Mouse (Mus musculus): ENCODE results near the gene Sytl1.

Gene Sytl1

GRCm38 (mm10) chr4:133281951-133282481 lies 19.1 kb upstream of the Sytl1 start:
- no peak for ATAC-seq (ENCODE audit: insufficient number of reproducible peaks, low FRiP score, low TSS enrichment)

GRCm38 (mm10) chr4:133281513-133281912 lies 18.6 kb upstream of the Sytl1 start:
- no peak for ATAC-seq (ENCODE audit: insufficient number of reproducible peaks, low FRiP score, low TSS enrichment)

GRCm38 (mm10) chr4:133278482-133278881 lies 15.6 kb upstream of the Sytl1 start:
- no peak for ATAC-seq (ENCODE audit: insufficient number of reproducible peaks, low FRiP score, low TSS enrichment)

- ATAC-seq (ENCODE audit: insufficient number of reproducible peaks, low FRiP score, low TSS enrichment): no peak
Observed at GRCm38 (mm10) chr4:133278067-133278466, 15.2 kb upstream of the Sytl1 start.

GRCm38 (mm10) chr4:133277104-133278026 lies 14.5 kb upstream of the Sytl1 start, which contains the start of gene Tmem222:
TSS of gene Tmem222 (minus strand) at chr4:133277792.
- peak; percentile 92 for ATAC-seq (ENCODE audit: insufficient number of reproducible peaks, low FRiP score, low TSS enrichment)

- no peak for ATAC-seq (ENCODE audit: insufficient number of reproducible peaks, low FRiP score, low TSS enrichment)
Observed at GRCm38 (mm10) chr4:133270929-133271328, 8.0 kb upstream of the Sytl1 start.

- ATAC-seq (ENCODE audit: insufficient number of reproducible peaks, low FRiP score, low TSS enrichment): no peak
Observed at GRCm38 (mm10) chr4:133269596-133269995, 6.7 kb upstream of the Sytl1 start.

GRCm38 (mm10) chr4:133268931-133269330 lies 6.0 kb upstream of the Sytl1 start:
- no peak for ATAC-seq (ENCODE audit: insufficient number of reproducible peaks, low FRiP score, low TSS enrichment)

- ATAC-seq (ENCODE audit: insufficient number of reproducible peaks, low FRiP score, low TSS enrichment): no peak
Observed at GRCm38 (mm10) chr4:133266248-133266880, 3.5 kb upstream of the Sytl1 start.

GRCm38 (mm10) chr4:133265759-133266158 lies 2.8 kb upstream of the Sytl1 start:
- no peak for ATAC-seq (ENCODE audit: insufficient number of reproducible peaks, low FRiP score, low TSS enrichment)

GRCm38 (mm10) chr4:133265297-133265696 lies 2.4 kb upstream of the Sytl1 start:
- ATAC-seq (ENCODE audit: insufficient number of reproducible peaks, low FRiP score, low TSS enrichment): no peak

- ATAC-seq (ENCODE audit: insufficient number of reproducible peaks, low FRiP score, low TSS enrichment): no peak
Observed at GRCm38 (mm10) chr4:133264559-133264958, 1.6 kb upstream of the Sytl1 start.

GRCm38 (mm10) chr4:133263756-133264155 lies 843 bp upstream of the Sytl1 start:
- ATAC-seq (ENCODE audit: insufficient number of reproducible peaks, low FRiP score, low TSS enrichment): no peak

GRCm38 (mm10) chr4:133262375-133262765 lies 543 bp downstream of the Sytl1 start:
- ATAC-seq (ENCODE audit: insufficient number of reproducible peaks, low FRiP score, low TSS enrichment): no peak

GRCm38 (mm10) chr4:133261641-133262374 lies 1.1 kb downstream of the Sytl1 start:
- no peak for ATAC-seq (ENCODE audit: insufficient number of reproducible peaks, low FRiP score, low TSS enrichment)

- ATAC-seq (ENCODE audit: insufficient number of reproducible peaks, low FRiP score, low TSS enrichment): no peak
Observed at GRCm38 (mm10) chr4:133257798-133258408, 5.0 kb downstream of the Sytl1 start.

- ATAC-seq (ENCODE audit: insufficient number of reproducible peaks, low FRiP score, low TSS enrichment): no peak
Observed at GRCm38 (mm10) chr4:133257230-133257629, 5.7 kb downstream of the Sytl1 start.

- ATAC-seq (ENCODE audit: insufficient number of reproducible peaks, low FRiP score, low TSS enrichment): no peak
Observed at GRCm38 (mm10) chr4:133256820-133257219, 6.1 kb downstream of the Sytl1 start.

GRCm38 (mm10) chr4:133255392-133255791 lies 7.5 kb downstream of the Sytl1 start:
- no peak for ATAC-seq (ENCODE audit: insufficient number of reproducible peaks, low FRiP score, low TSS enrichment)

GRCm38 (mm10) chr4:133253412-133253811 lies 9.5 kb downstream of the Sytl1 start:
- ATAC-seq (ENCODE audit: insufficient number of reproducible peaks, low FRiP score, low TSS enrichment): no peak
